Mouse (Mus musculus) heart, adult 2 months (tissue): ENCODE results near the gene Fahd1.

ENCODE experiments used
- CTCF ChIP-seq: fragments of 200-600 bp; IDR thresholded peaks from 2 replicates; pipeline ENCODE4 v1.8.1; 2022; ENCODE audit warnings: antibody characterized with exemption, mild to moderate bottlenecking, moderate library complexity
- EP300 ChIP-seq: fragments of 200-500 bp; IDR thresholded peaks from 2 replicates; pipeline ENCODE4 v1.6.1; 2011; ENCODE audit warnings: low read depth, low read length, control low read depth; ENCODE audit not compliant: insufficient read depth
- POLR2A ChIP-seq: fragments of 200-500 bp; IDR thresholded peaks from 2 replicates; pipeline ENCODE4 v1.6.1; 2011; ENCODE audit warnings: mild to moderate bottlenecking, low read depth, low read length, control low read depth; ENCODE audit not compliant: insufficient read depth

- TF ChIP-seq POLR2A (0 out of 2 replicates have a peak, but pooled peaks have one; percentile 5), EP300 (no peak), CTCF (no peak)
These were observed 36.7 kb upstream of the Fahd1 start for GRCm38 (mm10) chr17:24886932-24887271.
